Mouse (Mus musculus) hindbrain, embryonic 14.5 days (tissue): ENCODE measurements around the gene Ttc27. TPM values are rescaled to one million over a fixed set of nuclear protein-coding genes. Genes with fewer than 3 reads are reported as not detected.

Source experiments
- ATAC-seq: fragments of 200-750 bp; cut with Nextera tagmentation; 2 replicates; pipeline ENCODE4 v1.8.0; 2017; ENCODE audit warnings: moderate number of reproducible peaks, mild to moderate bottlenecking, moderate TSS enrichment, moderate library complexity; ENCODE audit not compliant: low FRiP score
- DNase-seq: peaks from one replicate; pipeline ENCODE4 v3.0.0-alpha.2; 2015; ENCODE audit warnings: low spot score
- H3K27ac ChIP-seq: fragments of 300-500 bp; sonication (generic); 2 replicates; pipeline ENCODE4 v1.5.1; 2014; ENCODE audit warnings: mild to moderate bottlenecking, moderate library complexity
- H3K27me3 ChIP-seq: fragments of 300-500 bp; sonication (generic); 2 replicates; pipeline ENCODE4 v1.6.1; 2014; ENCODE audit warnings: mild to moderate bottlenecking, low read length, mixed read lengths; ENCODE audit not compliant: control insufficient read depth, insufficient read depth
- H3K36me3 ChIP-seq: fragments of 300-500 bp; sonication (generic); replicated peaks from 2 replicates; pipeline ENCODE4 v1.6.1; 2014; ENCODE audit not compliant: control insufficient read depth, insufficient read depth
- H3K4me1 ChIP-seq: fragments of 300-500 bp; sonication (generic); replicated peaks from 2 replicates; pipeline ENCODE4 v1.6.1; 2014; ENCODE audit warnings: antibody characterized with exemption, low read length, mixed read lengths; ENCODE audit not compliant: control insufficient read depth, insufficient read depth
- H3K4me2 ChIP-seq: fragments of 300-500 bp; sonication (generic); replicated peaks from 2 replicates; pipeline ENCODE4 v1.6.1; 2014; ENCODE audit warnings: mild to moderate bottlenecking, moderate library complexity
- H3K4me3 ChIP-seq: fragments of 300-500 bp; sonication (generic); replicated peaks from 2 replicates; pipeline ENCODE4 v1.5.1; 2014; ENCODE audit warnings: mild to moderate bottlenecking, low read length
- H3K9ac ChIP-seq: fragments of 300-500 bp; sonication (generic); 2 replicates; pipeline ENCODE4 v1.6.1; 2014
- H3K9me3 ChIP-seq: fragments of 300-500 bp; sonication (generic); 2 replicates; pipeline ENCODE4 v1.6.1; 2016; ENCODE audit warnings: low read length; ENCODE audit not compliant: control insufficient read depth
- WGBS: fragments of 180-500 bp; shearing (Covaris S2); extraction: QIAGEN DNeasy Blood & Tissue Kit; methylation state at CpG from one replicate; pipeline ENCODE4 v1.1.7; 2014; 5-methylcytosine and 5-hydroxymethylcytosine counted together
- polyA plus RNA-seq: library from polyadenylated mRNA; unstranded; fragments of >200 nt; fragmentation: Nextera tagmentation; extraction: Ambion mirVana; gene quantifications from 2 replicates; pipeline ENCODE4 v1.2.1, GENCODE M21; 2014

Gene Ttc27
- polyA plus RNA-seq, 1 experiment from 2014 or later: 21.2 TPM

DNA sequence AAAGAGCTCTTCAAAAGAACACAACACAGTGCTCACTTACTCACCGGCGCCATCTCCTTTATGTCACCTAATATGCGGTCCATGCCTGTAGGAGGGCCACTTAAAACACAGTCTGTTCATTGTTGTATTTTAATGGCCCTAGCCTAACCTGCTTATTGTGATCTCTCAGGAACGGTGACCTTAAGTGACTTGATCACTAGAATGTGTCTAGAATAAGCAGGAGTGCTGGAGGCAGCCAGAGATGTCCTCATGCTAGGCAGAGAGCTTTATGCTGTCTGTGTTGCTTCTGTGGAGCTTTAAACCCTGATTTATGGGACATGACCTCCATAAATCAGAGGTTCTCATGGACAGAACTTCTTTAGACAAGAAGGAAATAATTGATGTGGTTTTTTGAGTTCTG, 62.6 kb downstream of the Ttc27 start:
- no peak overlapping the region for H3K4me3 ChIP-seq
- no peak for ATAC-seq
- no peaks in the 10 kb centered on the region for H3K36me3 ChIP-seq
- H3K27ac ChIP-seq: no peak overlapping the region
- no peak overlapping the region for H3K4me2 ChIP-seq
- 86% methylated on average over 4 of the region's 4 CpGs for WGBS
- DNase-seq: no peak
- no peaks in the 10 kb centered on the region for H3K9me3 ChIP-seq
- no peaks in the 10 kb centered on the region for H3K27me3 ChIP-seq
- no peaks in the 10 kb centered on the region for H3K4me1 ChIP-seq
- no peak overlapping the region for H3K9ac ChIP-seq

DNA sequence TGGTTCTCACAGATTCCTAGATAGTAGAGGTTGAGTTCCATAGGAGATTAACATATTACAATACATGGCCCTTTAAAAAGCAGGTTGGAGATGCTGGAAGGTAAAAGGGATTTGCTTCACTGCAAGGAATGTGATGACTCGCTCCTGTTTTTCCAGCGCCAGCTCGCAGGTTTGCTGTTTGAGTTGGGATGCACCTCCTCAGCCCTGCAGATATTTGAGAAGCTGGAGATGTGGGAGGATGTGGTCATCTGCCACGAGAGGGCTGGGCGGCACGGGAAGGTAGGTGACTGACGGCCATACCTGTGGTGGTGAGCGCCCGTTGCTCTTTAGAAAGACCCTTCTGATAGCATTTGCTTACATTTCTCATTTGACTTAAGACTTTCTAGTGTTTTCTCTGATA, 63.1 kb downstream of the Ttc27 start:
- H3K4me2 ChIP-seq: no peak overlapping the region
- H3K4me3 ChIP-seq: no peak overlapping the region
- no peaks in the 10 kb centered on the region for H3K36me3 ChIP-seq
- DNase-seq (no peak), ATAC-seq (no peak)
- 91% methylated on average over 9 of the region's 9 CpGs for WGBS
- H3K27ac ChIP-seq: no peak overlapping the region
- no peaks in the 10 kb centered on the region for H3K27me3 ChIP-seq
- H3K9ac ChIP-seq: no peak overlapping the region
- no peaks in the 10 kb centered on the region for H3K4me1 ChIP-seq
- H3K9me3 ChIP-seq: no peaks in the 10 kb centered on the region

DNA sequence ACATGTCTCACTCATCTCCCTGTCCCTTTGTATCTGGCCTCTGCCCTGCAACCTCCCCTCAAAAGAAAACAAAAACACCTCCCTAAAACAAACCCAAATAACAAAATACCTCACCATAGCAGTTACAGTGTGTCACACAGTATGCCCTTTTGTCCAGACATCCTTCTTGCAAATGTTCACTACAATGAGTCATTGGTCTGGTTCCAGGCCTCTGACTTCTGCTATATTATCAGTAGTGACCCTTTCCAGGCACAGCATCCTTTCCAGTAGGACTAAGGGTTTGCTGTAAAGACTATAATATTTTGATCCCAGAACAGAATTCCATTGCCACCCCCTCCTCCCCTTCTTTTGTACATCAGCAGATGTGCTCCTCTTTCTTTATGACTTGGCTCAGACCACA, 64.4 kb downstream of the Ttc27 start:
- Histone ChIP-seq H3K4me2 (no peak overlapping the region), H3K4me3 (no peak overlapping the region), H3K27me3 (no peaks in the 10 kb centered on the region), H3K36me3 (no peaks in the 10 kb centered on the region), H3K9me3 (no peaks in the 10 kb centered on the region), H3K27ac (no peak overlapping the region), H3K9ac (no peak overlapping the region), H3K4me1 (no peaks in the 10 kb centered on the region)
- DNase-seq (no peak), ATAC-seq (no peak)

DNA sequence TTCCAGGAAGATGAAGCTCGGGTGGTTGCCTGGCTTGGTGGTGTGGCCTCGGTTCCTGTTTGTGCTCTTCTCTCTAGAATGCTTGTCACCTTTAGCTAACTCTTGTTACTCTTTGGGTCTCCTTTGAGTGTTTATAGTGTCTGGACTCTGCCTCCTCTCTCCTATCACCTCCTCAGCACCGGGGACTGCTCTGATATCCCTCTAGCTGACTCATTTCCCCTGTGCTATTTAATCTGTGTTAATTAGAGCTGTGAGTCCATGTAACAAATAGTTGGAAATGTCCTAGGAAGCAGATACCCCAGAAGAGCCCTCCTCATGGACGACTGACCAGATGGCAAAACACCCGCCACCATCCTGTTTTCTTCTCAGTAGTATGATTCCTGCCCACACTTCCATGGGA, 68.1 kb downstream of the Ttc27 start:
- Histone ChIP-seq H3K4me1 (no peaks in the 10 kb centered on the region), H3K27ac (no peak overlapping the region), H3K36me3 (no peaks in the 10 kb centered on the region), H3K4me3 (no peak overlapping the region), H3K27me3 (no peaks in the 10 kb centered on the region), H3K4me2 (no peak overlapping the region), H3K9me3 (no peaks in the 10 kb centered on the region), H3K9ac (no peak overlapping the region)
- DNase-seq (no peak), ATAC-seq (no peak)
- WGBS: 93% methylated on average over 5 of the region's 5 CpGs

DNA sequence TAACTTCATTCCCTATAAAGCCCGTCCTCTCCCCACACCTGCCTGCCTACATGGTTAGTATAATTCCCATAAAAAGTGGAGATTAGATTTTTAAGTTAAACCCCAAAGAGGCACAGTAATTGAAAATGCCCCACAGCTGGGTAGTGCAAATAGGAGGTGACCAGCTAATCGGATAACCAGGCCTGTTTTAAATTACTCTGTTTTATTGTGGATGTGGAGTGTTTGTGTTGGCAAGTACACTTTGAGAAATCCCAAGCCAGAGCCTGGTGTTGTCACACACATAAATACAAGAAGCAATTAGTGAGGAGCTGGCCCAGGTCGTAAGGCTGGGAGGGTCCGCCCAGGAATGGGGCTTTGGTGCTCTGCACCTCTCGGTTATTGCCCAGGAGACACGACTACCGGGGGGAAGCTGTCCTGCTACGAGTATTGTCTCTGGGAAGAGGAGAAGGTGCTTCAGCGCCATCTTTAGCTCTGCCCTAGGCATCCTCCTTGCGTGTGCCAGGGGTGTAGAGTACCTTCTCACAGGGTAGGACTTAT, 68.7 kb downstream of the Ttc27 start:
- Histone ChIP-seq H3K9ac (no peak overlapping the region), H3K36me3 (no peaks in the 10 kb centered on the region), H3K27me3 (no peaks in the 10 kb centered on the region), H3K4me1 (no peaks in the 10 kb centered on the region), H3K4me2 (no peak overlapping the region), H3K4me3 (no peak overlapping the region), H3K27ac (no peak overlapping the region), H3K9me3 (no peaks in the 10 kb centered on the region)
- DNase-seq: no peak
- WGBS: 90% methylated on average over 10 of the region's 10 CpGs
- ATAC-seq: no peak

DNA sequence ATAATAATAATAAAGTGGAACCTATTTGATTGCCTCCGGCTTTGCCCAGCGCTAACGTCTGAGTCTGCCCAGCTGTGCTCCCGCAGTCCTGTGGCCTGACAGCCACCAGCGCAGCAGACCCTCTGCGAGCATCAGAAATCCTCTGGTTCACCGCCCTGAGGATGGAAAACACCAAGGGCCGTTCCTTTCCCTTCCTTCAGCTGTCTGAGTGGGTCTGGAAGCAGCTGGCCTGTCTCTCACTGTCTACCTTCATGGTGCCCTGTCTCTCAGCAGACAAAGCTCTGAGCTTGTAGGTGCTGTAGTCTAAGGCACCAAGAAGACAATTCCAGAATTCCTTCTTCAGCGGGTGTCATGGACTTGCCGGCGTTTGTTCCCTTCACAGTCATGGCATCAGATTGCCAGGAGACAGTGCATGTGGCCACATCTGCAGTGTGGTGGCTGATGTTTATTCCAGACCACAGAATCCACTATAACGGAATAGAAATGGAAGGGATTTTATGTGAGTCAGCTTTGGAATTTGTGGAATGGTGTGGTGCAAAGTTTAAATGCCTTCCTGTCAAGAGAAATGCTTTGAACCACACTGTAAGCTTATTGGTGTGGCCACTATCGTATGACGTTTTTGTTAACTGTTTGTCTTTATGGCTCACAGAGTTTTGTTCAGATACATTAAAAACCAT, 78.6 kb downstream of the Ttc27 start:
- 89% methylated on average over 14 of the region's 14 CpGs for WGBS
- Histone ChIP-seq H3K27me3 (no peaks in the 10 kb centered on the region), H3K4me3 (no peak overlapping the region), H3K9ac (no peak overlapping the region), H3K27ac (no peak overlapping the region), H3K4me1 (no peaks in the 10 kb centered on the region), H3K9me3 (no peaks in the 10 kb centered on the region), H3K4me2 (no peak overlapping the region), H3K36me3 (no peaks in the 10 kb centered on the region)
- ATAC-seq: no peak
- DNase-seq: no peak

DNA sequence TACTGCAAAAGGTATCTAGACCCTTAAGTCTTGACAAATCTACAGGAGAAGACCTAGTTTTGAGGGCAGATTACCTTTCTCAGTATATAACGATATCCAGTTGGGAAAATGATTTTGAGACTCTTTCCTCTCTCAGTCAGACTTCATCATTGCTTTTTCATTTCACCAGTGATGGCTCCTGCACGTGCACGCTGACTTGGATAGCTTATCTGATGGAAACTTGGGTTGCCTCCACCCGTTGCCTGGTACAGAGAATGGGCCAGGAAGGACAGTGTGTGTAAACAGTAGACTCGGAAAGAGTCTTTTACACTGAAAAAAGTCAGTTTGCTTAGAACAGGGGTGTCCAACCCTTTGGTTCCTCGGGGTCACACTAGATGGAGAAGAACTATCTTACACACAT, 82.3 kb downstream of the Ttc27 start:
- no peak for ATAC-seq
- no peaks in the 10 kb centered on the region for H3K36me3 ChIP-seq
- no peak overlapping the region for H3K27ac ChIP-seq
- no peaks in the 10 kb centered on the region for H3K9me3 ChIP-seq
- H3K4me1 ChIP-seq: 0 out of 2 replicates have a peak, but pooled peaks cover 2% of the 10 kb centered on the region
- no peaks in the 10 kb centered on the region for H3K27me3 ChIP-seq
- DNase-seq: no peak
- H3K4me2 ChIP-seq: no peak overlapping the region
- no peak overlapping the region for H3K9ac ChIP-seq
- H3K4me3 ChIP-seq: no peak overlapping the region
- 96% methylated on average over 6 of the region's 6 CpGs for WGBS

DNA sequence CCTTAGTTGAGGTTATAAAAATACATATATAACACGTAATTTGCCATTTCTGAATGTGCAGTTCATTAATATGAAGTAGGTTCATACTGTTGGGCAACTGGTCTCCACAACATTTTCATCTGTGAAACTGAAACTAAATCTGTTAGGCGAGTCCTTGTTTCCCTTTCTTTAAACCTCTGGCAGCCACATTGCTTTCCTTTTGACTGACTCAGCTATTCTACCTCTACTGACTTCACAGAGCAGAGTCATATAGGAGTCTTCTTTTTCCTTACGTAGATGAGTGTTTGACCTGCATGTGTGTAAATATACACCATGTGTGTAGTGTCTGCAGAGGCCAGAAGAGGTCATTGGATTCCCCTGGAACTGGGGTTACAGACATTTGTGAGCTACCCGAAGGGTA, 85.2 kb downstream of the Ttc27 start:
- WGBS: 89% methylated on average over 4 of the region's 4 CpGs
- H3K27ac ChIP-seq: no peak overlapping the region

DNA sequence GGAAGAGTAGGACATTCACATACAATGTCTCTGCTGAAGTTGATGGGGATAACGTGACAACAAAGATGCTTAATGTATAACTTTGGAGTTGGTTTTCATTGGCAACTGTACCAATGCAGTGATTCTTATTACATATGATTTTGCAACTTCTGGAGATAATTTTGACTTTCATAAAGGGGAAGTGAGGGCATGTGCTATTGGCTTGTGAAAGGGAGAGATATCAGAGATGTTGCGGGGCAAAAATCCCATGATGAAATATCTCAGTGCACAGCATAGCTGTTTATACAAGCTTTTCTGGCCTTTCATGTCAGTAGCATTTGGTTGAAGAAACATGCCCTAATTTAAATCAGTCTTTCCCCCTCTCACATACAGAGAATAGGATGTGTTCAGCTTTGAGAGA, 86.3 kb downstream of the Ttc27 start:
- H3K4me3 ChIP-seq: no peak overlapping the region
- no peaks in the 10 kb centered on the region for H3K27me3 ChIP-seq
- H3K4me1 ChIP-seq: 0 out of 2 replicates have a peak, but pooled peaks cover 2% of the 10 kb centered on the region
- no peaks in the 10 kb centered on the region for H3K9me3 ChIP-seq
- H3K9ac ChIP-seq: no peak overlapping the region
- no peak overlapping the region for H3K4me2 ChIP-seq
- no peak for ATAC-seq
- no peak for DNase-seq
- WGBS: 94% methylated on average over 2 of the region's 2 CpGs
- no peak overlapping the region for H3K27ac ChIP-seq
- H3K36me3 ChIP-seq: no peaks in the 10 kb centered on the region

More for the DNA sequence above, 85.2 kb downstream of the Ttc27 start:
- Histone ChIP-seq H3K4me3 (no peak overlapping the region), H3K9ac (no peak overlapping the region), H3K27me3 (no peaks in the 10 kb centered on the region), H3K36me3 (no peaks in the 10 kb centered on the region), H3K4me2 (no peak overlapping the region), H3K9me3 (no peaks in the 10 kb centered on the region), H3K4me1 (0 out of 2 replicates have a peak, but pooled peaks cover 2% of the 10 kb centered on the region)
- ATAC-seq: no peak
- DNase-seq: no peak
